Mouse (Mus musculus) embryonic facial prominence, embryonic 14.5 days (tissue): ENCODE measurements around the gene Eif2b3. TPM values are rescaled to one million over a fixed set of nuclear protein-coding genes. Genes with fewer than 3 reads are reported as not detected.

Source experiments
- ATAC-seq: fragments of 200-750 bp; cut with Nextera tagmentation; 2 replicates; pipeline ENCODE4 v1.8.0; 2017; ENCODE audit warnings: low read depth, moderate number of reproducible peaks, moderate TSS enrichment
- DNase-seq: peaks from one replicate; pipeline ENCODE4 v3.0.0-alpha.2; 2015; ENCODE audit warnings: low spot score
- H3K27ac ChIP-seq: fragments of 300-500 bp; sonication (generic); replicated peaks from 2 replicates; pipeline ENCODE4 v1.5.1; 2014; ENCODE audit warnings: low read depth, mild to moderate bottlenecking, low read length, moderate library complexity
- H3K27me3 ChIP-seq: fragments of 300-500 bp; sonication (generic); replicated peaks from 2 replicates; pipeline ENCODE4 v1.6.1; 2014; ENCODE audit warnings: low read length; ENCODE audit not compliant: control insufficient read depth, insufficient read depth
- H3K36me3 ChIP-seq: fragments of 300-500 bp; sonication (generic); 2 replicates; pipeline ENCODE4 v1.6.1; 2014; ENCODE audit warnings: low read length, mixed read lengths; ENCODE audit not compliant: control insufficient read depth, insufficient read depth
- H3K4me1 ChIP-seq: fragments of 300-500 bp; sonication (generic); 2 replicates; pipeline ENCODE4 v1.6.1; 2014; ENCODE audit warnings: antibody characterized with exemption, low read length; ENCODE audit not compliant: control insufficient read depth, insufficient read depth
- H3K4me2 ChIP-seq: fragments of 300-500 bp; sonication (generic); 2 replicates; pipeline ENCODE4 v1.6.1; 2014; ENCODE audit warnings: low read depth, mild to moderate bottlenecking, low read length, moderate library complexity, mixed read lengths
- H3K4me3 ChIP-seq: fragments of 300-500 bp; sonication (generic); 2 replicates; pipeline ENCODE4 v1.5.1; 2014; ENCODE audit warnings: low read depth, mild to moderate bottlenecking, low read length
- H3K9ac ChIP-seq: fragments of 300-500 bp; sonication (generic); 2 replicates; pipeline ENCODE4 v1.6.1; 2014; ENCODE audit warnings: low read depth, mild to moderate bottlenecking, low read length, moderate library complexity, mixed read lengths
- H3K9me3 ChIP-seq: fragments of 300-500 bp; sonication (generic); 2 replicates; pipeline ENCODE4 v1.6.1; 2016; ENCODE audit warnings: low read length; ENCODE audit not compliant: control insufficient read depth
- WGBS: fragments of 180-500 bp; shearing (Covaris S2); extraction: QIAGEN DNeasy Blood & Tissue Kit; methylation state at CpG from one replicate; pipeline ENCODE4 v1.1.7; 2014; 5-methylcytosine and 5-hydroxymethylcytosine counted together
- polyA plus RNA-seq: library from polyadenylated mRNA; unstranded; fragments of >200 nt; fragmentation: Nextera tagmentation; extraction: Ambion mirVana; gene quantifications from 2 replicates; pipeline ENCODE4 v1.2.1, GENCODE M21; 2014

Gene Eif2b3
- polyA plus RNA-seq = 38.6 and 48.4 TPM in 2 replicates

DNA sequence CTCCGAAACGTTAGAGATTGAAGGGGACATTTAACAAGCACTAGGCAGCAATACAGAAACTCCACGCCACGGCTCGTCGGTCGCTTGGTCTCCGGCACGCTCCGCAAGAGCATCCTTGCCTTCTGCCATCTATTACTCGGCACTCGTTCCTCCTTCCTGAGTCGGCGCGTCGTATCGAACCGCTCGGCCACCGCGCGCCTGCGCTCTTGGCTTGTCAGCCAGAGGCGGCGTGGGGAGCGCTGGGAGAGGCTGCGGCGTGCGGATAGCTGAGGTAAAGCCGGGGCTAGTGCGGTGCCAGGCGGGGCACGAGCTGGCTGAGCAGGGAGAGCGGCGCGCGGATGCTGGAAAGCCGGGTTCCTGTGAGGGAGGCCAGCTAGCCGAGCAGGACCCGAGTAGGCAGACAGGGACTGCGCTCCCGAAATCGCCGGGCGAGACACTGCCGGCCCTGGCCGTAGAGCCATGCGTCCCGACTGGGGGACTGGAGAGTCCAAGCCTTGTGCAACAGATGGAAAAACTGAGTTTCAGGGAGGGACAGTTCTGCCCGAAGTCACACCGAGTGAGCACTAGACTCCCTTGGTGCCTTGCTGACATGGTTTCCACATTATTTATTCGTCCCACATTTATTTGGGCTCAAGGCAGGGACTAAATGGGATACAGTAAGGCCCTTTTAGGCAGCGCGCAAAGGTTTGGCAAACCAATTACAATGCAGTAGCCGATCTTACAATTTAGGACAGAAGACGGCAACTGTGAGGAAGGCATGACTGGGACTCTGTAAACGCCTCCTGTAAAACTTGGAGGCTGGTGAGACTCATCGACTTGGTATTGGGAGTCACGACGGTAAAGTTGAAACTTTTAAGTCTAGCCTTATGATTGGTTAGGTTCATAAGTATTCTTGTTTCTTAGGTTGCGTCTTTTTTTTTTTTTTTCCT, at the start of gene Eif2b3:
Gene Eif2b3, plus strand, starts transcription at position 197 of the 929 bp plus-strand sequence.
- peaks cover 10% of the 10 kb centered on the region; the same call in 1 of the 2 replicates for H3K4me1 ChIP-seq
- H3K27ac ChIP-seq = no peak within 1 kb of the TSS
- H3K36me3 ChIP-seq = peaks cover 25% of the 10 kb centered on the region
- DNase-seq = peak; percentile 97
- H3K9ac ChIP-seq = peak within 1 kb of the TSS; percentile 86
- H3K9me3 ChIP-seq = no peaks in the 10 kb centered on the region
- peak; percentile 98 for ATAC-seq
- WGBS = under 1% methylated on average over 58 of the region's 61 CpGs
- H3K27me3 ChIP-seq = no peaks in the 10 kb centered on the region
- H3K4me3 ChIP-seq = peak within 1 kb of the TSS; percentile 66
- H3K4me2 ChIP-seq = peak within 1 kb of the TSS; percentile 72

GRCm38 (mm10) chr4:116976503-116976902, 42.7 kb upstream of the Eif2b3 start:
- Histone ChIP-seq H3K4me2 (no peak overlapping the region), H3K27ac (no peak overlapping the region), H3K9ac (no peak overlapping the region), H3K36me3 (no peaks in the 10 kb centered on the region), H3K4me1 (no peaks in the 10 kb centered on the region), H3K9me3 (no peaks in the 10 kb centered on the region), H3K4me3 (no peak overlapping the region), H3K27me3 (no peaks in the 10 kb centered on the region)
- WGBS = 67% methylated on average over 2 of the region's 2 CpGs
- ATAC-seq (no peak), DNase-seq (no peak)

GRCm38 (mm10) chr4:116985681-116986080, 33.5 kb upstream of the Eif2b3 start:
- Histone ChIP-seq H3K9me3 (no peaks in the 10 kb centered on the region), H3K27ac (no peak overlapping the region), H3K4me1 (no peaks in the 10 kb centered on the region), H3K4me3 (no peak overlapping the region), H3K36me3 (peaks cover 5% of the 10 kb centered on the region), H3K27me3 (no peaks in the 10 kb centered on the region), H3K9ac (no peak overlapping the region), H3K4me2 (no peak overlapping the region)
- WGBS = 92% methylated on average over 7 of the region's 7 CpGs
- no peak for DNase-seq
- no peak for ATAC-seq

DNA sequence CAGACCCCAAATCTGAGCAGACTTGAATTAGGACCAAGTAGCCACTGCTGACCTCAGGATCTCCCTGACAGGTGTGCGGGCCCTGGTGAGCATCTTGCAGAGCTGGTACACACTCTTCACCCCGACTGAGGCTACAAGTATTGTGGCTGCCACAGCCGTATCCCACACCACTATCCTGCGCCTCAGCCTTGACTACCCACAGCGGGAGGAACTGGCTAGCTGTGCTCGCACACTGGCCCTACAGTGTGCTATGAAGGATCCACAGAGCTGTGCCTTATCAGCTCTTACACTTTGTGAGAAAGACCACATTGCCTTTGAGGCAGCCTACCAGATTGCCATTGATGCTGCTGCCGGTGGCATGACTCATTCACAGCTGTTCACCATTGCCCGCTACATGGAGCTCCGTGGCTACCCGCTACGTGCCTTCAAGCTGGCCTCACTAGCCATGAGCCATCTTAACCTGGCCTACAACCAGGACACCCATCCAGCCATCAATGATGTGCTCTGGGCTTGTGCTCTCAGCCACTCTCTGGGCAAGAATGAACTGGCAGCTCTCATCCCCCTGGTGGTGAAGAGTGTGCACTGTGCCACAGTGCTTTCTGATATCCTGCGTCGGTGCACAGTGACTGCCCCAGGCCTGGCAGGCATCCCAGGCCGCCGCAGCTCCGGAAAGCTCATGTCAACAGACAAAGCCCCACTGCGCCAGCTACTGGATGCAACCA, 32.6 kb upstream of the Eif2b3 start:
- ATAC-seq = peak; percentile 67; the same call in 1 of the 2 replicates
- peak; percentile 82 for DNase-seq
- H3K9ac ChIP-seq = no peak overlapping the region
- H3K9me3 ChIP-seq = no peaks in the 10 kb centered on the region
- no peak overlapping the region for H3K27ac ChIP-seq
- 60% methylated on average over 17 of the region's 17 CpGs for WGBS
- H3K4me1 ChIP-seq = no peaks in the 10 kb centered on the region
- H3K27me3 ChIP-seq = no peaks in the 10 kb centered on the region
- H3K36me3 ChIP-seq = peaks cover 10% of the 10 kb centered on the region
- H3K4me3 ChIP-seq = no peak overlapping the region
- no peak overlapping the region for H3K4me2 ChIP-seq

- Histone ChIP-seq H3K4me1 (no peaks in the 10 kb centered on the region), H3K27me3 (no peaks in the 10 kb centered on the region), H3K27ac (no peak overlapping the region), H3K9ac (no peak overlapping the region), H3K4me2 (no peak overlapping the region), H3K9me3 (no peaks in the 10 kb centered on the region), H3K4me3 (no peak overlapping the region), H3K36me3 (peaks cover 10% of the 10 kb centered on the region)
- ATAC-seq (no peak), DNase-seq (no peak)
- 76% methylated on average over 5 of the region's 5 CpGs for WGBS
Observed at GRCm38 (mm10) chr4:116987122-116987456, 32.1 kb upstream of the Eif2b3 start.

DNA sequence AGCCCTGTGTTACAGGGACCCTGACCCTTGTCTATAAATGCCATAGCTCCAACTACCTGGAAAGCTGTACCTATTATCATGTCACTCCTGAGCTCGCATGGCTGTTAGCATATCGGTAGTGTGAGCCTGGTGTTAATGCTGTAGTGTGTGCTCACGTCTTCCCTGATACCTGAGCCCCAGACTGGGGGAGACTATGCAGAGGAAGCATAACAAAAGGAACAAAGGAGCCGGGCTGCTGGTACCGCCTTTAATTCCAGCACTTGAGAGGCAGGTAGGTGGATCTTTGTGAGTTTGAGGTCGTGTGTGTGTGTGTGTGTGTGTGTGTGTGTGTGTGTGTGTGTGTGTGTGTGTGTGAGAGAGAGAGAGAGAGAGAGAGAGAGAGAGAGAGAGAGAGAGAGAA, 29.5 kb upstream of the Eif2b3 start:
- no peak overlapping the region for H3K4me2 ChIP-seq
- DNase-seq (peak; percentile 20), ATAC-seq (peak; percentile 30; the same call in 1 of the 2 replicates)
- peaks cover 6% of the 10 kb centered on the region for H3K4me1 ChIP-seq
- H3K9ac ChIP-seq = no peak overlapping the region
- no peak overlapping the region for H3K27ac ChIP-seq
- H3K9me3 ChIP-seq = no peaks in the 10 kb centered on the region
- WGBS = 47% methylated on average over 6 of the region's 6 CpGs
- peaks cover 10% of the 10 kb centered on the region for H3K36me3 ChIP-seq
- no peak overlapping the region for H3K4me3 ChIP-seq
- no peaks in the 10 kb centered on the region for H3K27me3 ChIP-seq

- Histone ChIP-seq H3K27me3 (no peaks in the 10 kb centered on the region), H3K27ac (no peak overlapping the region), H3K9me3 (no peaks in the 10 kb centered on the region), H3K4me3 (no peak overlapping the region), H3K36me3 (peaks cover 10% of the 10 kb centered on the region), H3K9ac (no peak overlapping the region), H3K4me2 (no peak overlapping the region), H3K4me1 (peaks cover 9% of the 10 kb centered on the region)
- ATAC-seq (no peak), DNase-seq (peak; percentile 74)
- 10% methylated on average over 7 of the region's 7 CpGs for WGBS
Observed at GRCm38 (mm10) chr4:116991366-116991765, 27.8 kb upstream of the Eif2b3 start.

DNA sequence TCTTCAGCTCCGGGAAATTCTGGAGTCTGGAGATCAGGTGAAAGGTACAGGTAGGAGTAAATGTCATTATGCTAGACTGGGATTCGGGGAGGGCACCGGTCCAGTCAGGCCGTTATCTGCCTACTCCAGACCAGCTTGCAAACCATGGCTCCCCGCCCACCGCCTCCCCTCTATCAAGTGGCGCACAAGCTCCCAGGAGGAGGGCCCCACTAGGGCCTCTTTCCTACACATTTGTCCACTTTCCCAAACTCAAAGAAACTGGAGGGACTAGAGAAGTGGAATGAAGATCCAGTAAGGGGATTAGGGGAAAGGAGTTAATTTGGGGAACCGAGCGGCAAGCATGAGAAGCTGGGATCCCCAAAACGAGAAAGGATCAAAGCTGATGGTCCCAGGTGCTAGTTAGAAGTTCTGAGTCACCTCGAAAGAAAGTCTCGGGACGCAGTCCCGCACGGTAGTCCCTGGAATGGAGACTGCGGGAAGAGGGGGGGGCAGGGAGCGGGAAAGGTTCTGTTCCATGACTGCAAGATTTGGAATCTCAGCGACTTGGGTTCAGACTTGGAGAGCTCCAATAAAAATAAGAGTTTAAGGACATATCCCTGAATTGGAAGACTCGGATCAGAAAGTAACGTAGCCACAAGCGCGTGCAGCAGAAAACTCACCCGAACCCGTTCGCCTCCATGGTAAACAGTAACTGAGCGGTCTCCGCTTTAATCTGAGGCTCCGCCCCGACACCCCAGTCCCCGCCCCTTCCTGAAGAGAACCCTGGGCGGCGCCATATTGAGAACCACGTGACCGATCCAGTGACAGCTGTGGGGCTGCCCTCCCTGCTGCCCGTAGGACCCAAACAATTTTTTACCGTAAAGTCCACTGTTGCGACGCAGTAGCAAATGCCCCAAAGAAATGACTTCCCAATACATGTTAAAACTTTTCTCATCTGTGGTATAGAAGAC, 25.3 kb upstream of the Eif2b3 start, which contains the start of gene Urod:
Gene Urod, minus strand, starts transcription at position 742 of the 950 bp plus-strand sequence.
- H3K4me2 ChIP-seq = peak within 1 kb of the TSS; percentile 98

More for the DNA sequence above, 25.3 kb upstream of the Eif2b3 start, which contains the start of gene Urod:
- DNase-seq (peak; percentile 98), ATAC-seq (peak; percentile 92)
- 1% methylated on average over 38 of the region's 38 CpGs for WGBS
- H3K9me3 ChIP-seq = no peaks in the 10 kb centered on the region
- H3K36me3 ChIP-seq = peaks cover 17% of the 10 kb centered on the region
- H3K27ac ChIP-seq = no peak within 1 kb of the TSS; the same call in 1 of the 2 replicates
- H3K4me3 ChIP-seq = peak within 1 kb of the TSS; percentile 92
- H3K9ac ChIP-seq = peak within 1 kb of the TSS; percentile 77
- peaks cover 9% of the 10 kb centered on the region for H3K4me1 ChIP-seq
- no peaks in the 10 kb centered on the region for H3K27me3 ChIP-seq
